Mouse (Mus musculus): ENCODE results near the gene Dpy30. TPM values are rescaled to one million over a fixed set of nuclear protein-coding genes. Genes with fewer than 3 reads are reported as not detected.
A peak's percentile ranks its signal among the peaks of the same experiment; 100 is the strongest.

The Dpy30 gene
- polyA plus RNA-seq, 1 experiment, result 9.4 TPM

- Histone ChIP-seq H3K27me3 (ENCODE audit: control insufficient read depth) (no peaks in the 10 kb centered on the region), H3K36me3 (ENCODE audit: control insufficient read depth) (peaks cover 55% of the 10 kb centered on the region), H3K9me3 (ENCODE audit: control insufficient read depth, low read length) (no peaks in the 10 kb centered on the region), H3K4me1 (ENCODE audit: control insufficient read depth) (peaks cover 65% of the 10 kb centered on the region), H3K4me3 (replicated peaks) (no peak overlapping the region)
- TF ChIP-seq TAL1 (IDR thresholded peaks at IDR 0.05; ENCODE audit: low read length) (no peak), GATA1 (IDR thresholded peaks at IDR 0.05; ENCODE audit: low read length) (no peak)
Measured at GRCm38 (mm10) chr17:74285730-74286129, 38.0 kb downstream of the Dpy30 start.

GRCm38 (mm10) chr17:74284397-74285115, 39.2 kb downstream of the Dpy30 start:
- H3K9me3 ChIP-seq (ENCODE audit: control insufficient read depth, low read length), result no peaks in the 10 kb centered on the region
- no peak for TF ChIP-seq GATA1 (IDR thresholded peaks at IDR 0.05; ENCODE audit: low read length)
- TF ChIP-seq TAL1 (IDR thresholded peaks at IDR 0.05; ENCODE audit: low read length), result no peak
- no peaks in the 10 kb centered on the region for H3K27me3 ChIP-seq (ENCODE audit: control insufficient read depth)
- H3K4me1 ChIP-seq (ENCODE audit: control insufficient read depth), result peaks cover 61% of the 10 kb centered on the region
- no peak overlapping the region for H3K4me3 ChIP-seq (replicated peaks)
- H3K36me3 ChIP-seq (ENCODE audit: control insufficient read depth), result peaks cover 56% of the 10 kb centered on the region

GRCm38 (mm10) chr17:74282024-74282423, 41.7 kb downstream of the Dpy30 start:
- peaks cover 53% of the 10 kb centered on the region for H3K4me1 ChIP-seq (ENCODE audit: control insufficient read depth)
- TF ChIP-seq GATA1 (IDR thresholded peaks at IDR 0.05; ENCODE audit: low read length) (no peak), TAL1 (IDR thresholded peaks at IDR 0.05; ENCODE audit: low read length) (no peak)
- no peaks in the 10 kb centered on the region for H3K27me3 ChIP-seq (ENCODE audit: control insufficient read depth)
- H3K36me3 ChIP-seq (ENCODE audit: control insufficient read depth), result peaks cover 46% of the 10 kb centered on the region
- no peak overlapping the region for H3K4me3 ChIP-seq (replicated peaks)
- no peaks in the 10 kb centered on the region for H3K9me3 ChIP-seq (ENCODE audit: control insufficient read depth, low read length)

- Histone ChIP-seq H3K9me3 (ENCODE audit: control insufficient read depth, low read length) (no peaks in the 10 kb centered on the region), H3K4me1 (ENCODE audit: control insufficient read depth) (peaks cover 44% of the 10 kb centered on the region), H3K36me3 (ENCODE audit: control insufficient read depth) (peaks cover 55% of the 10 kb centered on the region), H3K27me3 (ENCODE audit: control insufficient read depth) (no peaks in the 10 kb centered on the region), H3K4me3 (replicated peaks) (no peak overlapping the region)
- TF ChIP-seq TAL1 (IDR thresholded peaks at IDR 0.05; ENCODE audit: low read length) (no peak), GATA1 (IDR thresholded peaks at IDR 0.05; ENCODE audit: low read length) (no peak)
Measured at GRCm38 (mm10) chr17:74278966-74279869, 44.5 kb downstream of the Dpy30 start.

- TF ChIP-seq GATA1 (IDR thresholded peaks at IDR 0.05; ENCODE audit: low read length) (no peak), TAL1 (IDR thresholded peaks at IDR 0.05; ENCODE audit: low read length) (no peak)
- Histone ChIP-seq H3K36me3 (ENCODE audit: control insufficient read depth) (peaks cover 59% of the 10 kb centered on the region), H3K4me3 (replicated peaks) (no peak overlapping the region), H3K4me1 (ENCODE audit: control insufficient read depth) (peaks cover 67% of the 10 kb centered on the region), H3K9me3 (ENCODE audit: control insufficient read depth, low read length) (no peaks in the 10 kb centered on the region), H3K27me3 (ENCODE audit: control insufficient read depth) (no peaks in the 10 kb centered on the region)
Measured at GRCm38 (mm10) chr17:74274471-74274870, 49.3 kb downstream of the Dpy30 start.

GRCm38 (mm10) chr17:74272683-74273205, 51.0 kb downstream of the Dpy30 start:
- Histone ChIP-seq H3K36me3 (ENCODE audit: control insufficient read depth) (peaks cover 71% of the 10 kb centered on the region), H3K9me3 (ENCODE audit: control insufficient read depth, low read length) (peaks cover 17% of the 10 kb centered on the region), H3K4me3 (replicated peaks) (peak overlapping the region; percentile 40), H3K4me1 (ENCODE audit: control insufficient read depth) (peaks cover 73% of the 10 kb centered on the region), H3K27me3 (ENCODE audit: control insufficient read depth) (no peaks in the 10 kb centered on the region)
- TF ChIP-seq GATA1 (IDR thresholded peaks at IDR 0.05; ENCODE audit: low read length), result no peak
- TF ChIP-seq TAL1 (IDR thresholded peaks at IDR 0.05; ENCODE audit: low read length), result no peak

GRCm38 (mm10) chr17:74271541-74272268, 52.0 kb downstream of the Dpy30 start:
- no peak overlapping the region for H3K4me3 ChIP-seq (replicated peaks)

GRCm38 (mm10) chr17:74270205-74270604, 53.5 kb downstream of the Dpy30 start:
- H3K36me3 ChIP-seq (ENCODE audit: control insufficient read depth), result peaks cover 65% of the 10 kb centered on the region
- H3K27me3 ChIP-seq (ENCODE audit: control insufficient read depth), result no peaks in the 10 kb centered on the region
- peaks cover 93% of the 10 kb centered on the region for H3K4me1 ChIP-seq (ENCODE audit: control insufficient read depth)
- H3K9me3 ChIP-seq (ENCODE audit: control insufficient read depth, low read length), result peaks cover 19% of the 10 kb centered on the region
- H3K4me3 ChIP-seq (replicated peaks), result no peak overlapping the region
- no peak for TF ChIP-seq GATA1 (IDR thresholded peaks at IDR 0.05; ENCODE audit: low read length)
- TF ChIP-seq TAL1 (IDR thresholded peaks at IDR 0.05; ENCODE audit: low read length), result no peak

More at GRCm38 (mm10) chr17:74271541-74272268, 52.0 kb downstream of the Dpy30 start:
- no peak for TF ChIP-seq GATA1 (IDR thresholded peaks at IDR 0.05; ENCODE audit: low read length)
- TF ChIP-seq TAL1 (IDR thresholded peaks at IDR 0.05; ENCODE audit: low read length), result no peak
- Histone ChIP-seq H3K27me3 (ENCODE audit: control insufficient read depth) (no peaks in the 10 kb centered on the region), H3K4me1 (ENCODE audit: control insufficient read depth) (peaks cover 83% of the 10 kb centered on the region), H3K9me3 (ENCODE audit: control insufficient read depth, low read length) (peaks cover 19% of the 10 kb centered on the region), H3K36me3 (ENCODE audit: control insufficient read depth) (peaks cover 66% of the 10 kb centered on the region)
